Mouse (Mus musculus) CD4-positive naive resting alpha-beta T cell, adult 76 days (primary cell): ENCODE measurements around the gene Il15. TPM values are rescaled to one million over a fixed set of nuclear protein-coding genes. Genes with fewer than 3 reads are reported as not detected.

Source experiments
- total RNA-seq: library from RNA; stranded (reverse); gene quantifications from one replicate; pipeline ENCODE4 v1.2.4, GENCODE M21; 2023

The Il15 gene
- total RNA-seq, result not detected

GRCm38 (mm10) chr8:82402686-82403330 lies at the start of gene Il15:
Il15 (minus strand) TSS chr8:82403222.

